Mouse (Mus musculus) heart, postnatal 10 days (tissue): ENCODE results near the gene Gps2. TPM values are rescaled to one million over a fixed set of nuclear protein-coding genes. Genes with fewer than 3 reads are reported as not detected.
A peak's percentile ranks its signal among the peaks of the same experiment; 100 is the strongest.
"Not testable (repeated sequence)": the region's sequence is repeated elsewhere in the genome, so short reads cannot be mapped to it uniquely, and the experiment has no call there.

Experiments used
- DNase-seq, 2 experiments: peaks; one replicate each; pipeline ENCODE4 v3.0.0; 2021
- intact Hi-C: fragments of 180-260 bp; cut with DNase I; formaldehyde crosslinking; loops from one replicate; pipeline ENCODE4 v1.15.1; 2025
- microRNA-seq, 2 experiments: library from miRNA; unstranded; fragments of <30 nt; microRNA quantifications; one replicate each; pipeline ENCODE4 v1.2.0; 2022
- total RNA-seq, 2 experiments: library from RNA; stranded (reverse); gene quantifications; 2 replicates each; pipeline ENCODE4 v1.2.3; 2021

Gps2 gene
- total RNA-seq, 2 experiments from 2014 or later: 29.4 to 30.5 TPM

DNA sequence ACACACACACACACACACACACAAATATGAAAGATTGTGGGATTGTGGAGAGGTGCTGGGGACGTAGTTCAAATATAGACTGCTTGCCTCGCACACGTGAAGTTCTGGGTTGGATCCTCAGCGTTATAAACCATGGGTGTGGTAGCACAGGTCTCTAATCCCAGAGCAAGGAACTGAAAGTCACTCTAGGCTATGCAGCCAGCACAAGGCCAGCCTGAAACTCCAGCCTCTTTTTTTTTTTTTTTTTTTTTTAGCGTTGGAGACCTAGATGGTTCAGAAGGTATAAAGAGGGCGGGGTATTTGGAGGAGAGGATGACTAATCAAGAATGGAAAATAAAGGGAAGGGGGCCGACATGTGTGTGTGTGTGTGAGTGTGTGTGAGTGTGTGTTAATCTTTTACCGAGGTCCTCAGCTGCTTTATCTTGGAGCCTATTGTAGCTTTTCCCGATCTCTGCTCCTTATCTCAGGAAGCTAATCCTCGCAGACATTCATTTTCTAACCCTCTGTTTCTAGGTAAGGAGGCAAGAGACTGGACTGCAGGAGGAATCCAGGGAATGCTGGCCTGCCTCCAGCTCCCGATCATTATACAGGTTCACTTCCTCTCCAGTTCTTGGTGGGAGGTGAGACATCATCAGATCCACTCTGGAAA is 39.7 kb downstream of the Gps2 start:
- no peak for DNase-seq
- intact Hi-C loops: no loop called here

DNA sequence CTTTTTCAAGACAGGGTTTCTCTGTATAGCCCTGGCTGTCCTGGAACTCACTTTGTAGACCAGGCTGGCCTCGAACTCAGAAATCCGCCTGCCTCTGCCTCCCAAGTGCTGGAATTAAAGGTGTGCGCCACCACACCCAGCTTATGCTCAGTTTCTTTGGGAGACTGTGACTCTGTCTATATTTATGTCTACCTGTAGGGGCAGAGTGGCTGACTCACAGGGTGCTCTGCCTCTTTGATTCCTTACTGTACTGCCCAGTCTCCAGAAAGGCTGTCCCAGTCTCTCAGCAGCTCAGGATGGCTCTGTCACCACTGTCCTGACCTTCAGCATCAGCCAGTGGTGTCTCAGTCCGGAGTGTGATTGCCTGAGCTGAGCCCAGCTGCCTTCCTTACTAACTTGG is 41.9 kb downstream of the Gps2 start:
- intact Hi-C loops: loop anchor here (2.0 kb wide), 1 partner anchor 19 kb away; no protein-coding TSS in a partner anchor
- not testable (repeated sequence) for DNase-seq

DNA sequence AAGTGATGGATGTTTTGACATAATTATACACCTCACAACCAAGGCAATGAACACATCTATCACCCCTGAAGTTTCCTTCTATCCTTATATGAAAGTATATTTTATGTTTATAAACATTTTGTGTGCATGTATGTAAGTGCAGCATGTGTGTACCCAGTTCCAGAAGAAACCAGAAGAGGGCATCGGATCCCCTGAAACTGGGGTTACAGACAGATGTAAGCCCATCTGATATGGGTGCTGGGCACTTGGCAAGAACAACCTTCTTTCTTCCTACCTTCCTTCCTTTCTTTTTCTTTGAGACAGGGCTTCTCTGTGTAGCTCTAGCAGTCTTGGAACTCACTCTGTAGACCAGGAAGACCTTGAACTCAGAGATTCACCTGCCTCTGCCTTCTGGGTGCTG is 42.5 kb downstream of the Gps2 start:
- DNase-seq: no peak
- intact Hi-C loops: loop anchor here (2.0 kb wide), 1 partner anchor 19 kb away; no protein-coding TSS in a partner anchor

DNA sequence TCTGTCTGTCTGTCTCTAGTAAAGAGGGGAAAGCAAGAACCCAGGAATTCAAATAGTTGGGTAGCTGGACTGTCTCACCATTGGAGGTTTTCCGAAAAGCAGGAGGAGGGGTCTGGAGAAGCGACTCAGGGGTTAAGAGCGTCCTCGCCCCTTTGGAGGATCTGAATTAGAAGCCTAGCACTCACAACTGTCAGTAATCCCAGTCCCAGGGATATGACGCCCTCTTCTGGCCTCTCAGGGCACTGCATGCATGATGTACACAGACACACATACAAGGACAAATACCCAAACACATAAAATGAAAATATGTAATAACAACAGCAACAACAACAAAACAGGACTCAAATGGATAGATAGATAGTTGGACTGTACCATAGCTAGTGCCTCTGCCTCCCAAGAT is 46.9 kb downstream of the Gps2 start:
- intact Hi-C loops: no loop called here
- peak in 1 of 2 experiments; percentile 20 for DNase-seq

DNA sequence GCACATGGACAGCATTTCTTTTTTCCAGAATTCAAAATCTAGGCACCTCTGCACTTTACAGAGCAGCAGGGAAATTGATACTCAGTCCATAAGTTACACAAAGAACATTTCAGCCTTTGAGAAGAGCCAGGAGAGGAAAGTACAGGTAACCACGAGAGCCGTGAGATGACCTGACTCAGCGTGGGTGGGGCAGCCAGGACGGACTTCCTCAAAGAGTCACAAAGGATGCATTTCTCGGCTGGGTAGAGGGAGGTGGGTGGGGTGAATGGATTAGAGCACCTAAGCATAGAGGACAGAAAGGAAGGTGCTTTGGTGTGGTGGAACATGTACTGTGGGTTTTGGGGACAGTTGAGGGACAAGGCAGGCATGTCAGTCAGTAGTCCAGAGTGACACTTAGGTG is 48.2 kb downstream of the Gps2 start:
- intact Hi-C loops: no loop called here
- no peak for DNase-seq

DNA sequence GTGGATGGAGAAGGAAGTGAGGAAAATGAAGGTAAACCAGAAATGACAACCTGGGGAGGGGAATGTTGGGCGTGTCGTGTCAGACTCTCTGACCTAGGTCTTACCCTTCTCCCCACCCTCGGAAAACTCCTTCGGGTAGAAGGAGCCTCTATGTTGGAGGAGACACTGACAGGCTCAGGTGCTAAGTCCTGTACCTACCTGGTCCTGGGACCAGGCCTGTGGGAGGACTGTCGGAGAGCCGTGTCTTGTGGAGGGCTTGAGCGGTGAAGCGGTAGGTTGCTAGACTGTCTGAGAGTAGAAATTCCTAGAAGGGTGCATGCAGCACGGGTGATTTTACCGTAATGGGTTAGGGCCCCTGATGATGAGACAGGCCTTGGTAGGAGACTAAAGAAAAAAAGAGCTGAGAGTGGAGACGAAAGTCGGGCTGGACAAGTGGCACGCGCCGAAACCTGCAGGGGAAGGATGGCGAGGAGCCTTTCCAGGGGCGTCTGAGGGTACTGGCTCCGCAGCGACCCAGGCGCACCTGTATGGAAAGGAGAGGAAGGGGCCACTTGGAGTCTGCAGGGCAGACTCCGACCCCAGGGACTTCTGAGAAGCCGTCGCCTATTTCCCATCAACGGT is 51.1 kb downstream of the Gps2 start, which contains the start of gene Cldn7:
Cldn7 (plus strand) TSS at position 130 of the 621 bp plus-strand sequence.
- no peak for DNase-seq
- intact Hi-C loops: no loop called here

DNA sequence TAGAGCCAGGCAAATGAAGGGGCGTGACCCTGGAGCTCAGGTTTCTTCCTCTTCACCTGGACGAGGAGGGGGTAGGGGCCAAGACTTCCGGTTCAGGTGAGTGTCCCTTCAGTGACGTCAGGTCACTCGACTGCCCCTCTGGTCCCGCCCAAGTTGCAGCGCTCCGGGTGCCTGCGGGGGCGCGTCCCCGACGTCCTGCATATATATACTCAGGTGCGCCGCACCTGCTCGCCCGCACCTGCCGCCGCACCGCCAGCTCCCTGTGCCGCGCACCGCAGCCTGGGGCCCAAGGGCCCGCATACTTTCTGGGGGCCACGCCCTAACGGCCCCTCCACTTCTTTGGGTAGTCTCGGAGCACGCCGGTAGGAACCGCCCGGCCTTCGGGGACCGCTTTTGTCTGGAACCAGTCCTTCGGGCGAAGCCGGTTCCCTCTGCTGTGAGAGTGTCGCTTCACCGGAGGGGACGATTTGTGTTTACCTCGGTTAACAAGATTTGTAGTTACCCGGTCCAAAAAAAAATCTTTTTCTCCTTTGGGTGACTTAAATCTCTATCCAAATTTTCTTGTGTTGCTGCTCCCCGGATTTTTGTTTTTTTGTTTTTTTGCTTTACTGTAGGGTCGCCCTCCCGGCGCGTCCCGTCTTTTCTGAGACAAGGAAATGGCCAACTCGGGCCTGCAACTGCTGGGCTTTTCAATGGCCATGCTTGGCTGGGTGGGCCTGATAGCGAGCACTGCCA is 51.8 kb downstream of the Gps2 start:
- no peak for DNase-seq
- intact Hi-C loops: no loop called here

Small RNAs within 50 kb of the gene (microRNA-seq; reads per million reads assigned to microRNA genes)
- gene Mir6924: 0 reads per million in 2 experiments

Other genes starting within 250 kb of the Gps2 start
- gene Cd68, start 247.7 kb upstream of the Gps2 start, total RNA-seq: 1 to 10 TPM; 5.8 to 7.8 TPM
- 100 to 1,000 TPM; 389 to 397 TPM for gene Eif4a1, start 241.5 kb upstream of the Gps2 start, total RNA-seq
- gene Senp3, start 231.8 kb upstream of the Gps2 start, total RNA-seq: 10 to 100 TPM; 48.9 to 49.6 TPM
- gene Tnfsf13, start 228.1 kb upstream of the Gps2 start, total RNA-seq: 1 to 10 TPM; 2.1 to 2.4 TPM
- 10 to 100 TPM; 19.6 to 20.3 TPM for gene Tnfsf12, start 218.0 kb upstream of the Gps2 start, total RNA-seq
- 1 to 10 TPM; 5.1 to 5.2 TPM for gene Tnfsfm13, start 217.8 kb upstream of the Gps2 start, total RNA-seq
- gene Polr2a, start 155.3 kb upstream of the Gps2 start, total RNA-seq: 10 to 100 TPM; 44.5 to 47.5 TPM
- under 1 TPM; 0.17 to 0.40 TPM for gene Slc35g3, start 151.9 kb upstream of the Gps2 start, total RNA-seq
- 10 to 100 TPM; 42.2 to 43.9 TPM for gene Zbtb4, start 148.0 kb upstream of the Gps2 start, total RNA-seq
- gene Chrnb1, start 117.9 kb upstream of the Gps2 start, total RNA-seq: 1 to 10 TPM; 5.8 to 7.1 TPM
- 1 to 10 TPM; 1.9 to 3.5 TPM for gene Fgf11, start 112.0 kb upstream of the Gps2 start, total RNA-seq
- gene Tmem102, start 108.3 kb upstream of the Gps2 start, total RNA-seq: 1 to 10 TPM in 1 of 2 experiments, under 1 TPM in 1; 0.94 to 1.2 TPM
- not detected for gene Gm39566, start 98.6 kb upstream of the Gps2 start, total RNA-seq
- not detected for gene Spem2, start 95.4 kb upstream of the Gps2 start, total RNA-seq
- gene Spem1, start 91.7 kb upstream of the Gps2 start, total RNA-seq: not detected
- 10 to 100 TPM; 13.6 TPM for gene Nlgn2, start 76.1 kb upstream of the Gps2 start, total RNA-seq
- gene Tmem256, start 75.4 kb upstream of the Gps2 start, total RNA-seq: 100 to 1,000 TPM; 130 to 151 TPM
- gene Plscr3, start 67.5 kb upstream of the Gps2 start, total RNA-seq: 10 to 100 TPM; 52.5 to 59.7 TPM
- not detected for gene Tnk1, start 55.2 kb upstream of the Gps2 start, total RNA-seq
- gene Tmem95, start 35.9 kb upstream of the Gps2 start, total RNA-seq: not detected
- gene Kctd11, start 32.5 kb upstream of the Gps2 start, total RNA-seq: 1 to 10 TPM; 3.0 to 3.5 TPM
- 1 to 10 TPM; 2.7 to 3.0 TPM for gene Acap1, start 18.3 kb upstream of the Gps2 start, total RNA-seq
- 1 to 10 TPM; 2.1 to 2.7 TPM for gene 2810408A11Rik, start 12.9 kb upstream of the Gps2 start, total RNA-seq
- gene Neurl4, start 12.8 kb upstream of the Gps2 start, total RNA-seq: 10 to 100 TPM; 39.2 to 39.9 TPM
- gene Eif5a, start 8.1 kb downstream of the Gps2 start, total RNA-seq: 100 to 1,000 TPM; 488 to 490 TPM
- gene Ybx2, start 21.9 kb downstream of the Gps2 start, total RNA-seq: 10 to 100 TPM; 22.7 to 25.7 TPM
- gene Slc2a4, start 34.3 kb downstream of the Gps2 start, total RNA-seq: 100 to 1,000 TPM; 135 to 144 TPM
- not detected for gene Cldn7, start 50.9 kb downstream of the Gps2 start, total RNA-seq
- 100 to 1,000 TPM; 144 to 159 TPM for gene Ctdnep1, start 67.3 kb downstream of the Gps2 start, total RNA-seq
- gene Elp5, start 68.6 kb downstream of the Gps2 start, total RNA-seq: 10 to 100 TPM; 60.7 to 64.6 TPM
- 100 to 1,000 TPM; 275 to 295 TPM for gene Gabarap, start 77.3 kb downstream of the Gps2 start, total RNA-seq
- gene Phf23, start 81.9 kb downstream of the Gps2 start, total RNA-seq: 10 to 100 TPM; 23.1 to 27.7 TPM
- 10 to 100 TPM in 1 of 2 experiments, 1 to 10 TPM in 1; 8.6 to 11.8 TPM for gene Dvl2, start 86.7 kb downstream of the Gps2 start, total RNA-seq
- gene Acadvl, start 101.5 kb downstream of the Gps2 start, total RNA-seq: 1,000 to 10,000 TPM; 1,260 to 1,282 TPM
- gene Dlg4, start 103.1 kb downstream of the Gps2 start, total RNA-seq: 10 to 100 TPM; 11.5 to 12.0 TPM
- gene Asgr1, start 140.2 kb downstream of the Gps2 start, total RNA-seq: under 1 TPM in 1 of 2 experiments, not detected in 1; 0.22 TPM
- gene Asgr2, start 178.8 kb downstream of the Gps2 start, total RNA-seq: not detected
- gene Mgl2, start 216.4 kb downstream of the Gps2 start, total RNA-seq: 1 to 10 TPM in 1 of 2 experiments, under 1 TPM in 1; 0.69 to 1.0 TPM
- 1 to 10 TPM in 1 of 2 experiments, under 1 TPM in 1; 0.82 to 1.0 TPM for gene Clec10a, start 242.3 kb downstream of the Gps2 start, total RNA-seq